Mouse (Mus musculus) layer of hippocampus, adult 2 months (tissue): Measurements from ENCODE around the gene Jagn1. TPM values are rescaled to one million over a fixed set of nuclear protein-coding genes. Genes with fewer than 3 reads are reported as not detected.

Source experiments
- DNase-seq, 2 experiments: peaks; one replicate each; pipeline ENCODE4 v3.0.0; 2022; ENCODE audit warnings: low spot score in 2 of 2
- H3K27ac ChIP-seq: fragments of 200-600 bp; 2 replicates; pipeline ENCODE4 v1.8.1; 2022
- H3K4me3 ChIP-seq: fragments of 200-600 bp; 2 replicates; pipeline ENCODE4 v1.8.1; 2022; ENCODE audit warnings: mild to moderate bottlenecking
- CTCF ChIP-seq: fragments of 200-600 bp; conservative IDR thresholded peaks from 2 replicates; pipeline ENCODE4 v1.8.1; 2022; ENCODE audit warnings: antibody characterized with exemption, mild to moderate bottlenecking, moderate library complexity
- total RNA-seq, 2 experiments: library from RNA; stranded (reverse); gene quantifications; 2 replicates each; pipeline ENCODE4 v1.2.3; 2021

Gene Jagn1
- total RNA-seq, 2 experiments from 2014 or later: 41.9 to 42.3 TPM

GRCm38 (mm10) chr6:113418441-113419198 lies 23.7 kb upstream of the Jagn1 start:
- Histone ChIP-seq H3K4me3 (peak overlapping the region; percentile 65), H3K27ac (peak overlapping the region; percentile 93)
- no peak for DNase-seq
- TF ChIP-seq CTCF: no peak

GRCm38 (mm10) chr6:113419199-113419587 lies 23.2 kb upstream of the Jagn1 start, which contains the start of gene Rpusd3:
Gene Rpusd3, minus strand, starts transcription at chr6:113419340.
- Histone ChIP-seq H3K4me3 (peak within 1 kb of the TSS; percentile 65), H3K27ac (peak within 1 kb of the TSS; percentile 93)
- no peak for TF ChIP-seq CTCF
- DNase-seq: peak; percentile 97 to 99

GRCm38 (mm10) chr6:113423000-113423399 lies 19.4 kb upstream of the Jagn1 start:
- TF ChIP-seq CTCF: no peak
- Histone ChIP-seq H3K4me3 (no peak overlapping the region), H3K27ac (no peak overlapping the region)
- no peak for DNase-seq

GRCm38 (mm10) chr6:113424187-113424586 lies 18.2 kb upstream of the Jagn1 start:
- Histone ChIP-seq H3K4me3 (no peak overlapping the region), H3K27ac (no peak overlapping the region)
- TF ChIP-seq CTCF: peak; percentile 66
- DNase-seq: no peak

- no peak for TF ChIP-seq CTCF
- DNase-seq: no peak
- Histone ChIP-seq H3K4me3 (no peak overlapping the region), H3K27ac (no peak overlapping the region)
These were observed 15.7 kb upstream of the Jagn1 start for GRCm38 (mm10) chr6:113426696-113427095.

- TF ChIP-seq CTCF: peak; percentile 73
- no peak overlapping the region for H3K4me3 ChIP-seq
- DNase-seq: no peak
- no peak overlapping the region for H3K27ac ChIP-seq
These were observed 15.0 kb upstream of the Jagn1 start for GRCm38 (mm10) chr6:113427397-113427796.

GRCm38 (mm10) chr6:113428006-113428405 lies 14.4 kb upstream of the Jagn1 start:
- H3K4me3 ChIP-seq: no peak overlapping the region
- DNase-seq: no peak
- no peak overlapping the region for H3K27ac ChIP-seq
- TF ChIP-seq CTCF: no peak

- no peak for TF ChIP-seq CTCF
- Histone ChIP-seq H3K27ac (no peak overlapping the region), H3K4me3 (no peak overlapping the region)
- no peak for DNase-seq
These were observed 12.4 kb upstream of the Jagn1 start for GRCm38 (mm10) chr6:113429965-113430364.

GRCm38 (mm10) chr6:113430846-113431245 lies 11.5 kb upstream of the Jagn1 start:
- H3K4me3 ChIP-seq: no peak overlapping the region
- no peak overlapping the region for H3K27ac ChIP-seq
- DNase-seq: no peak
- TF ChIP-seq CTCF: no peak

- Histone ChIP-seq H3K27ac (no peak overlapping the region), H3K4me3 (no peak overlapping the region)
- no peak for DNase-seq
- no peak for TF ChIP-seq CTCF
These were observed 10.6 kb upstream of the Jagn1 start for GRCm38 (mm10) chr6:113431801-113432200.

- no peak overlapping the region for H3K27ac ChIP-seq
- no peak for DNase-seq
- no peak for TF ChIP-seq CTCF
- no peak overlapping the region for H3K4me3 ChIP-seq
These were observed 8.7 kb upstream of the Jagn1 start for GRCm38 (mm10) chr6:113433661-113434060.

GRCm38 (mm10) chr6:113434691-113435090 lies 7.7 kb upstream of the Jagn1 start:
- Histone ChIP-seq H3K4me3 (no peak overlapping the region), H3K27ac (no peak overlapping the region)
- no peak for DNase-seq
- no peak for TF ChIP-seq CTCF

- TF ChIP-seq CTCF: no peak
- no peak within 1 kb of the TSS for H3K4me3 ChIP-seq
- no peak within 1 kb of the TSS for H3K27ac ChIP-seq
- DNase-seq: no peak
These were observed 6.6 kb upstream of the Jagn1 start, which contains the start of gene Cidec for GRCm38 (mm10) chr6:113435664-113436205. Gene Cidec, minus strand, starts transcription at chr6:113435760.

GRCm38 (mm10) chr6:113437135-113437534 lies 5.2 kb upstream of the Jagn1 start:
- no peak for TF ChIP-seq CTCF
- no peak for DNase-seq

More at GRCm38 (mm10) chr6:113437135-113437534, 5.2 kb upstream of the Jagn1 start:
- Histone ChIP-seq H3K4me3 (no peak overlapping the region), H3K27ac (no peak overlapping the region)
